Mouse (Mus musculus): Measurements from ENCODE around the gene Adcy7.

DNA sequence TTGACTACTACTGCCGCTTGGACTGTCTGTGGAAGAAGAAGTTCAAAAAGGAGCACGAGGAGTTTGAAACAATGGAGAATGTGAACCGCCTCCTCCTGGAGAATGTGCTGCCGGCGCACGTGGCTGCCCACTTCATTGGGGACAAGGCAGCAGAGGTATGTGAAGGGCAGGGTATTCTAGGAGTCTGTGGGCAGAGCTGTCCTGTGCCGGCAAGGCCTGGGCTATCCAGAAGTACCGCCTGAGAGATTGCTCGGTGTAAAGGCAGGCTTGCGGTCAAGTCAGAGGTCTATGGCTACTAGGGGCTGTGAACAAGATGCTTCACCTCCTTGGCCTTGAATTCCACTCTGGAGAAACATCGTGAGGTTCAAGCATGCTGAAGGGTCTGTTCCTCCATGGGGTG is 52.6 kb downstream of the Adcy7 start:
- TF ChIP-seq CTCF (IDR thresholded peaks at IDR 0.05; ENCODE audit: low read depth) (no peak), EP300 (optimal IDR thresholded peaks at IDR 0.05) (no peak)

Measured in stomach, postnatal 0 days (tissue).